Mouse (Mus musculus) subcutaneous adipose tissue, adult 2 months (tissue): Measurements from ENCODE around the gene Lsm5. TPM values are rescaled to one million over a fixed set of nuclear protein-coding genes. Genes with fewer than 3 reads are reported as not detected.

Experiments
- polyA plus RNA-seq: library from polyadenylated mRNA; depleted of rRNA; stranded (reverse); fragments of >200 nt; gene quantifications from 2 replicates; pipeline ENCODE4 v1.2.3, GENCODE M21; 2012; ENCODE audit warnings: low replicate concordance; rRNA removed

Gene Lsm5
- polyA plus RNA-seq: 2.9 and 5.3 TPM in 2 replicates

DNA sequence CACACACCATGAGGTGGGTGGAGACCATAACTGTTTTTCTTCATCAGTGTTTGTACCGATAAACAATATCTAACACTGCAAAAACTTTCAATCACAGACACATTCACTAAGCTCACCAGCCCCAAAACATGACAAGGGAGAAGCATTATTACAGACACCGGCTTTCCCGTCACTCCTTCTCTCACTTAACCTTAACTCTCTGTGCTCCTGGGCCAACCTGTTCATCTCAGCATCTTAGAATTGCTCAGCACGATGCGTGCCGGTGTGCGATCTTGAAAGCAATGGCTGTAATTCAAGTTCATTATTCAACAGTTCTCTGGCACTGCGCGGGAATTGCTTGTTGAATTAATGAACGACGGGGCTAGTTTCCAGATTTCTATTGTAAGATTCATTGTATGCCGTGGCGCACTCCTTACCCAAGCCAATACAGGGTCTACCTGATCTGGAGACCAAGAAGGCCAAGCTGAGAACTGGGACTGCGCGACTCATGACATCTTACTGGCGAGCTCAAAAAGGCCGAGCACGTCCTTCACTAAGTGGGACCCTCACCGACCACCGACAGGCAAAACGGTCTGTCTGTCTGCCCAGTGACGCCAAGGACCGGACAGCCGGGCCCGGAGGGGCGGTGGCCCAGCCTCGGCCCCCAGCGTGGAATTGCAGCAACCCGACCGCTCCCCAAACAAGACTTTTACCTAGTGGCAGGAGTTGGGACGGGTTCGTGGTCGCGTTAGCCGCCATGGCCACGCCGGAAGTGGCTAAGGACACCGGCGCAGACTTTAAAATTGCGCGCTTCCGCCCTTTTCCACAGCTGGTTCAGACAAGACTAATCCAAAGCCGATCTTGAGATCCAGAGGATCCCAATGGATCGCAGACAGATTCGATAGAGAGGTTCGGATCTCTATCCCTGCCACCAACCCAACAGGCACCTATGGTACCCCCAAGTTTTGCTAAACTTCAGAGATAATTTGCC lies at the start of gene Lsm5:
Gene Lsm5 (minus strand): TSS at position 780 of the 970 bp plus-strand sequence.

DNA sequence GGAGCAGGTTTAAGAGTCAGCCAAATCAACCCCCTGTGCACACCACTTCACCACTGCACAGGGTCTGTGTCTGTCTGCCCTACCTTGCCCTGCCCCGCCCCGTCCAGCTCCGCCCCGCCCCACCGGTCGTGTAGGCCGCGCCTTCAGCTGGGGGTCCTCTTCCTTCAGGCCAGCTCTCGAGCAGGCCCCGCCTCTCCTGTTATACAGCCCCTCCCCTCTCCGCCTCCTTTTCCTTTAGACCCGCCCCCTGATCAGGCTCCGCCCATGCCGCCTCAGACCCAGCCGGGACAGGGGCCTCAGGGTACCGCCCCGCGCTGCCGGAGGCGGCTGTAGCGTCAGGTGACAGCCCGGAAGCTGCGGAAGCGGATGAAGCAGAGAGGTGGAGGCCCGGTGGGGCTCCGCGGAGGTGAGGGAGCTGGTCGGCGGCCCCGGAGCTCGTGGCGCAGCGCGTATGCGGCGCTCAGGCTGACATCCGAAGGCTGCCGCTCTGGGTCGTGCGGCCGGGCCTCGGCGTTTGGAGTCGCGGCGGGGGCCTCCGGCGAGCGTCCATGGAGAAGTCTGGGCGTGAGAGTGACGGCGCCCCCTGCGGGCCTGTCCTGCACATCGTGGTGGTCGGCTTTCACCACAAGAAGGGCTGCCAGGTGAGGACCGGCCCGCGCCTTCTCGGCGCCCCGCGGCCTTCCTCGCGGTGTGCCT lies 10.2 kb upstream of the Lsm5 start, which contains the start of gene Avl9:
Gene Avl9 (plus strand): TSS at position 326 of the 696 bp plus-strand sequence.

Other genes with a start within 250 kb of the Lsm5 start
- gene Pde1c, start 135.6 kb downstream of the Lsm5 start, polyA plus RNA-seq: 0.04 TPM in 2 replicates
- gene Avl9, start 10.2 kb upstream of the Lsm5 start, polyA plus RNA-seq: 5.1 and 8.4 TPM in 2 replicates
- gene Kbtbd2, start 93.1 kb upstream of the Lsm5 start, polyA plus RNA-seq: 8.9 and 11.6 TPM in 2 replicates
- 118 and 119 TPM in 2 replicates for gene Fkbp9, start 127.3 kb upstream of the Lsm5 start, polyA plus RNA-seq
- gene Nt5c3, start 219.2 kb upstream of the Lsm5 start, polyA plus RNA-seq: 5.2 and 8.8 TPM in 2 replicates
- gene Vmn1r4, start 219.3 kb upstream of the Lsm5 start, polyA plus RNA-seq: 0.13 TPM in 1 of 2 replicates, not detected in the other